Comparison of ENCODE assay signal across 27 mouse cellular contexts in genomic region chrX:20418461-20418860, GRCm38 (mm10). TPM values are rescaled to one million over a fixed set of nuclear protein-coding genes. Genes with fewer than 3 reads are reported as not detected.
DNase-seq lines count a peak whose midpoint lies in the region; ATAC-seq and TF ChIP-seq lines count a peak whose summit lies in the region.
"Had no signal": no experiment of that assay in that cellular context is flagged by ENCODE, and none has a peak within 500 bp of the region (broad histone marks: within the 10 kb centered on the region; RNA-seq: fewer than 3 reads in every experiment).

No protein-coding gene starts in this region.

- ATAC-seq in megakaryocyte, adult 5-6 weeks (ENCODE audit: poor library complexity, severe bottlenecking) = no peak
- ATAC-seq: forebrain, embryonic 13.5 days; intestine, postnatal 0 days; midbrain, embryonic 13.5 days had no signal

- H3K79me2 ChIP-seq in CH12.LX (replicated peaks; ENCODE audit: control insufficient read depth, extremely low read depth, insufficient read depth, poor library complexity, severe bottlenecking) = no peaks in the 10 kb centered on the region

- no peaks in the 10 kb centered on the region for H3K36me3 ChIP-seq in CH12.LX (replicated peaks in 1 of 2; ENCODE audit: control insufficient read depth in 1 of 2, insufficient read depth in 1 of 2, low read length in 1 of 2)
- H3K36me3 ChIP-seq: heart, embryonic 12.5 days; midbrain, embryonic 13.5 days; neural tube, embryonic 13.5 days; stomach, embryonic 15.5 days had no signal

- no peak for TF ChIP-seq RAD21 in CH12.LX (IDR thresholded peaks at IDR 0.05; ENCODE audit: low read depth, low read length)

- in situ Hi-C loops in CH12.LX (cut with MboI; ENCODE audit: low pct_ligation_motif_present, low pct_unique_long_range_greater_than_20kb, low sequenced_read_pairs) = no loop called here

- TF ChIP-seq EP300 in CH12.LX (IDR thresholded peaks at IDR 0.05; ENCODE audit: low read length) = no peak

- no peaks in the 10 kb centered on the region for H3K9me3 ChIP-seq in CH12.LX (replicated peaks; ENCODE audit: low read length)
- H3K9me3 ChIP-seq: forebrain, embryonic 13.5 days; heart, embryonic 12.5 days; megakaryocyte, embryonic 14.5 days; midbrain, embryonic 13.5 days; neural tube, embryonic 13.5 days; stomach, embryonic 15.5 days had no signal

- dilution Hi-C loops in CH12.LX (cut with MboI; ENCODE audit: extremely low pct_ligation_motif_present, extremely low pct_unique_long_range_greater_than_20kb, low sequenced_read_pairs) = no loop called here

- DNase-seq in 3T3-L1 (ENCODE audit: low read depth, low spot score) (peak; percentile 83), CH12.LX (ENCODE audit: extremely low read depth) (no peak), NIH3T3 (ENCODE audit: low read depth) (peak; percentile 68)
- no peak for DNase-seq in right cerebral cortex, postnatal 36 days (ENCODE audit: low spot score in 2 of 2)
- DNase-seq in frontal cortex, adult 2 months (ENCODE audit: extremely low spot score in 1 of 2, low spot score in 1 of 2) = no peak
- DNase-seq: adrenal gland, postnatal 14 days; cerebellum, adult 18-20 months; cerebellum, postnatal 10 days; gastrocnemius, postnatal 25 days; heart, adult 11 months; kidney, adult 9 months; kidney, postnatal 10 days; layer of hippocampus, postnatal 36 days; liver; lung, adult 2 months; thymus, postnatal 36 days had no signal

- TF ChIP-seq CTCF in CH12.LX (conservative IDR thresholded peaks at IDR 0.05 in 1 of 2, IDR thresholded peaks at IDR 0.05 in 1 of 2; ENCODE audit: low read depth in 2 of 2, low read length in 2 of 2) = no peak
- no peak for TF ChIP-seq CTCF in embryonic fibroblast, embryonic 13.5 days (IDR thresholded peaks at IDR 0.05; ENCODE audit: borderline replicate concordance, insufficient read depth, low read length)

- no peak overlapping the region for H3K9ac ChIP-seq in CH12.LX (ENCODE audit: insufficient read depth, low read depth)
- H3K9ac ChIP-seq: forebrain, embryonic 13.5 days; heart, embryonic 12.5 days; hindbrain, embryonic 14.5 days; liver, embryonic 14.5 days; midbrain, embryonic 13.5 days; neural tube, embryonic 13.5 days; stomach, embryonic 15.5 days had no signal

- H3K27me3 ChIP-seq in CH12.LX (replicated peaks) = no peaks in the 10 kb centered on the region
- H3K27me3 ChIP-seq: forebrain, embryonic 13.5 days; heart, embryonic 12.5 days; midbrain, embryonic 13.5 days; neural tube, embryonic 13.5 days; stomach, embryonic 15.5 days had no signal

- H3K27ac ChIP-seq in CH12.LX (ENCODE audit: insufficient read depth, low read depth) = no peak overlapping the region
- peak overlapping the region; percentile 73 for H3K27ac ChIP-seq in embryonic fibroblast, embryonic 13.5 days (ENCODE audit: insufficient read depth, low read length)
- H3K27ac ChIP-seq: forebrain, embryonic 13.5 days; hindbrain, embryonic 14.5 days; liver, embryonic 14.5 days; midbrain, embryonic 13.5 days; neural tube, embryonic 13.5 days; stomach, embryonic 15.5 days had no signal

- H3K4me3 ChIP-seq in CH12.LX (replicated peaks in 1 of 3; ENCODE audit: low read depth in 2 of 3, low read length in 2 of 3, poor library complexity in 1 of 3) = no peak overlapping the region
- H3K4me3 ChIP-seq in embryonic fibroblast, embryonic 13.5 days (ENCODE audit: insufficient read depth, low read length) = no peak overlapping the region
- H3K4me3 ChIP-seq: forebrain, embryonic 13.5 days; heart, embryonic 12.5 days; megakaryocyte, embryonic 14.5 days; midbrain, embryonic 13.5 days; neural tube, embryonic 13.5 days; stomach, embryonic 15.5 days had no signal

- no peak for TF ChIP-seq POLR2A in CH12.LX (IDR thresholded peaks at IDR 0.05; ENCODE audit: low read depth, low read length)
- TF ChIP-seq POLR2A in embryonic fibroblast, embryonic 13.5 days (IDR thresholded peaks at IDR 0.05; ENCODE audit: low read depth, low read length) = no peak

- H3K4me1 ChIP-seq in CH12.LX (ENCODE audit: control insufficient read depth in 1 of 2, insufficient read depth in 2 of 2) = peaks cover 4 to 14% of the 10 kb centered on the region in 2 experiments
- no peaks in the 10 kb centered on the region for H3K4me1 ChIP-seq in embryonic fibroblast, embryonic 13.5 days (ENCODE audit: control insufficient read depth, insufficient read depth, low read length)
- H3K4me1 ChIP-seq: heart, embryonic 12.5 days; midbrain, embryonic 13.5 days; neural tube, embryonic 13.5 days; stomach, embryonic 15.5 days had no signal

- H3K4me2 ChIP-seq in CH12.LX (ENCODE audit: insufficient read depth, low read depth, poor library complexity, severe bottlenecking) = no peak overlapping the region
- H3K4me2 ChIP-seq: forebrain, embryonic 13.5 days; heart, embryonic 12.5 days; hindbrain, embryonic 14.5 days; midbrain, embryonic 13.5 days; neural tube, embryonic 13.5 days; stomach, embryonic 15.5 days had no signal

TF ChIP-seq in CH12.LX, 34 proteins besides CTCF, POLR2A, EP300 and RAD21:
- TF ChIP-seq NELFE (IDR thresholded peaks at IDR 0.05; ENCODE audit: low read depth, low read length) (no peak), MAFK (IDR thresholded peaks at IDR 0.05; ENCODE audit: insufficient replicate concordance, low read length) (peak; percentile 46; the same call in 1 of the 2 replicates)

RNA-seq across cellular contexts. Expression of gene Jade3, which starts 7.0 kb away (rescaled TPM):
- total RNA-seq in CH12.LX (2012; rRNA removed) (11.8 and 14.2 TPM in 2 replicates), CH12.LX (2014; rRNA removed) (21.1 and 23.3 TPM in 2 replicates)
- polyA plus RNA-seq in CH12.LX (2012; ENCODE audit: insufficient read length, low read depth) = 9.9 and 10.2 TPM in 2 replicates
- polyA plus RNA-seq in embryonic fibroblast, embryonic 13.5 days (2011; ENCODE audit: insufficient read length, low read depth, missing spikeins) = 7.0 and 9.1 TPM in 2 replicates
- 3.2 and 4.8 TPM in 2 replicates for total RNA-seq in megakaryocyte, adult 5-6 weeks (2015)
- total RNA-seq in megakaryocyte, adult 5-6 weeks (2017) = 4.3 and 6.7 TPM in 2 replicates
- 5.4 and 6.4 TPM in 2 replicates for polyA plus RNA-seq in frontal cortex, adult 2 months (2012; rRNA removed)

RNA-seq across cellular contexts. Expression of gene Rp2, which starts 54.2 kb away (rescaled TPM):
- total RNA-seq in CH12.LX (2012; rRNA removed) = 34.7 and 34.9 TPM in 2 replicates
- total RNA-seq in CH12.LX (2014; rRNA removed) = 67.6 and 79.3 TPM in 2 replicates
- polyA plus RNA-seq in CH12.LX (2012; ENCODE audit: insufficient read length, low read depth) = 31.6 and 34.8 TPM in 2 replicates
- 24.0 and 27.0 TPM in 2 replicates for polyA plus RNA-seq in embryonic fibroblast, embryonic 13.5 days (2011; ENCODE audit: insufficient read length, low read depth, missing spikeins)
- total RNA-seq in megakaryocyte, adult 5-6 weeks (2015) = 105 and 123 TPM in 2 replicates
- total RNA-seq in megakaryocyte, adult 5-6 weeks (2017) = 110 and 116 TPM in 2 replicates
- 9.3 and 10.0 TPM in 2 replicates for polyA plus RNA-seq in frontal cortex, adult 2 months (2012; rRNA removed)

Comparison
In these comparisons a context has a peak if more than half of its experiments do, and no peak if none do; other contexts are left out.
1. DNase-seq: peak in 3T3-L1 (single experiment) and NIH3T3 (single experiment); none in CH12.LX (single experiment), right cerebral cortex, postnatal 36 days (0 of 2) and frontal cortex, adult 2 months (0 of 2).